ENCODE assay signal across 7 mouse cellular contexts in genomic region chr4:146650639-146651038, GRCm38 (mm10). TPM values are rescaled to one million over a fixed set of nuclear protein-coding genes. Genes with fewer than 3 reads are reported as not detected.
DNase-seq lines count a peak whose midpoint lies in the region; ATAC-seq and TF ChIP-seq lines count a peak whose summit lies in the region.
"Not testable (repeated sequence)": the region's sequence is repeated elsewhere in the genome, so short reads cannot be mapped to it uniquely, and the experiment has no call there.

No protein-coding gene starts in this region.

- WGBS in heart, embryonic 11.5 days (ENCODE audit: insufficient replicate concordance) = 82% methylated on average over 1 of the region's 5 CpGs
- WGBS in heart, postnatal 0 days = 55% methylated on average over 1 of the region's 5 CpGs
- 89% methylated on average over 1 of the region's 5 CpGs for WGBS in hindbrain, postnatal 0 days
- WGBS in liver, embryonic 13.5 days (ENCODE audit: insufficient replicate concordance) = 65% methylated on average over 1 of the region's 5 CpGs
- 70% methylated on average over 2 of the region's 5 CpGs for WGBS in lung, embryonic 15.5 days
- 95% methylated on average over 1 of the region's 5 CpGs for WGBS in stomach, embryonic 16.5 days

- not testable (repeated sequence) for H3K9ac ChIP-seq in heart, embryonic 11.5 days (ENCODE audit: low read depth, low read length); heart, postnatal 0 days (replicated peaks; ENCODE audit: low read depth, low read length); hindbrain, postnatal 0 days (replicated peaks; ENCODE audit: low read length); liver, embryonic 13.5 days; lung, embryonic 15.5 days; stomach, embryonic 16.5 days (ENCODE audit: low read length)

- H3K27ac ChIP-seq in heart, embryonic 11.5 days (ENCODE audit: low read depth, low read length); heart, postnatal 0 days (ENCODE audit: low read depth); hindbrain, postnatal 0 days; liver, embryonic 13.5 days; lung, embryonic 15.5 days; stomach, embryonic 16.5 days (ENCODE audit: low read length): not testable (repeated sequence)

- H3K4me3 ChIP-seq in heart, embryonic 11.5 days (ENCODE audit: low read depth, low read length); heart, postnatal 0 days (ENCODE audit: low read depth, low read length); hindbrain, postnatal 0 days (ENCODE audit: low read length); liver, embryonic 13.5 days (replicated peaks); lung, embryonic 15.5 days; stomach, embryonic 16.5 days (replicated peaks; ENCODE audit: low read length): not testable (repeated sequence)

- H3K4me1 ChIP-seq in heart, embryonic 11.5 days (ENCODE audit: control insufficient read depth, insufficient read depth, low read length); heart, postnatal 0 days (ENCODE audit: control insufficient read depth, insufficient read depth); hindbrain, postnatal 0 days (ENCODE audit: insufficient read depth, low read length); liver, embryonic 13.5 days (replicated peaks); lung, embryonic 15.5 days; stomach, embryonic 16.5 days (ENCODE audit: control insufficient read depth, insufficient read depth, low read length): not testable (repeated sequence)

- not testable (repeated sequence) for DNase-seq in heart, postnatal 0 days (ENCODE audit: low spot score); hindbrain, postnatal 0 days (ENCODE audit: low spot score); liver, embryonic 13.5 days

- TF ChIP-seq EP300 in heart, postnatal 0 days (IDR thresholded peaks at IDR 0.05; ENCODE audit: low read depth) = not testable (repeated sequence)

- not testable (repeated sequence) for H3K36me3 ChIP-seq in heart, embryonic 11.5 days (ENCODE audit: control insufficient read depth, insufficient read depth, low read length); heart, postnatal 0 days (replicated peaks; ENCODE audit: control insufficient read depth, insufficient read depth, low read length); hindbrain, postnatal 0 days (ENCODE audit: insufficient read depth, low read length); liver, embryonic 13.5 days; lung, embryonic 15.5 days; stomach, embryonic 16.5 days (ENCODE audit: control insufficient read depth, insufficient read depth, low read length)

- not testable (repeated sequence) for H3K4me2 ChIP-seq in heart, embryonic 11.5 days; heart, postnatal 0 days (ENCODE audit: low read depth, low read length); hindbrain, postnatal 0 days (ENCODE audit: low read depth, low read length); liver, embryonic 13.5 days; lung, embryonic 15.5 days; stomach, embryonic 16.5 days (ENCODE audit: low read depth, low read length)

- peak; percentile 16 for ATAC-seq in CD4-positive, CD25-positive, alpha-beta regulatory T cell, adult 4 months
- 0 out of 2 replicates have a peak, but pooled peaks have one; percentile 29 for ATAC-seq in heart, embryonic 11.5 days (replicated peaks; ENCODE audit: insufficient number of reproducible peaks, low FRiP score, low TSS enrichment)
- 0 out of 2 replicates have a peak, but pooled peaks have one; percentile 9 for ATAC-seq in heart, postnatal 0 days (ENCODE audit: insufficient read depth, low read depth)
- ATAC-seq in hindbrain, postnatal 0 days = 0 out of 2 replicates have a peak, but pooled peaks have one; percentile 32
- ATAC-seq in liver, embryonic 13.5 days (ENCODE audit: low read depth) = peak; percentile 53; the same call in 1 of the 2 replicates
- ATAC-seq in lung, embryonic 15.5 days (ENCODE audit: borderline replicate concordance, extremely low read depth, low FRiP score, low TSS enrichment) = peak; percentile 32
- peak; percentile 27; the same call in 1 of the 2 replicates for ATAC-seq in stomach, embryonic 16.5 days (ENCODE audit: insufficient read depth, low FRiP score)

- TF ChIP-seq CTCF in heart, postnatal 0 days (IDR thresholded peaks at IDR 0.05; ENCODE audit: low read depth); hindbrain, postnatal 0 days (IDR thresholded peaks at IDR 0.05; ENCODE audit: low read depth): not testable (repeated sequence)

- H3K27me3 ChIP-seq in heart, embryonic 11.5 days (ENCODE audit: control insufficient read depth, insufficient read depth, low read length); heart, postnatal 0 days (ENCODE audit: control insufficient read depth, insufficient read depth, low read length); hindbrain, postnatal 0 days (ENCODE audit: insufficient read depth, low read length); liver, embryonic 13.5 days; lung, embryonic 15.5 days; stomach, embryonic 16.5 days (ENCODE audit: control insufficient read depth, insufficient read depth, low read length): not testable (repeated sequence)

- not testable (repeated sequence) for H3K9me3 ChIP-seq in heart, embryonic 11.5 days (replicated peaks; ENCODE audit: control insufficient read depth, low read length); heart, postnatal 0 days (replicated peaks; ENCODE audit: control insufficient read depth, low read length); hindbrain, postnatal 0 days (ENCODE audit: low read length); liver, embryonic 13.5 days (replicated peaks); lung, embryonic 15.5 days; stomach, embryonic 16.5 days (replicated peaks; ENCODE audit: control insufficient read depth, low read length)

RNA-seq across cellular contexts. Expression of gene Zfp993, which starts 39.9 kb away (rescaled TPM):
- 10 to 100 TPM in 1 of 2 experiments, 1 to 10 TPM in 1; 6.0 to 10.8 TPM for polyA plus RNA-seq in CD4-positive, CD25-positive, alpha-beta regulatory T cell, adult 4 months (2017; shearing (Covaris generic))
- polyA plus RNA-seq in heart, embryonic 11.5 days (2014; fragmentation: Nextera tagmentation; extraction: Ambion mirVana) = 4.0 and 4.9 TPM in 2 replicates
- total RNA-seq in heart, postnatal 0 days (2014; rRNA removed; ENCODE audit: low replicate concordance) = 0.50 and 10.0 TPM in 2 replicates
- polyA plus RNA-seq in heart, postnatal 0 days (2015; fragmentation: Nextera tagmentation; extraction: Ambion mirVana) = 4.8 and 8.8 TPM in 2 replicates
- 3.4 and 8.8 TPM in 2 replicates for total RNA-seq in hindbrain, postnatal 0 days (2014; rRNA removed)
- 2.8 and 3.4 TPM in 2 replicates for polyA plus RNA-seq in hindbrain, postnatal 0 days (2015; fragmentation: Nextera tagmentation; extraction: Ambion mirVana)
- polyA plus RNA-seq in liver, embryonic 13.5 days (2015; fragmentation: Nextera tagmentation; extraction: Ambion mirVana) = 2.0 and 2.1 TPM in 2 replicates
- 1.7 and 1.8 TPM in 2 replicates for polyA plus RNA-seq in lung, embryonic 15.5 days (2015; fragmentation: Nextera tagmentation; extraction: Ambion mirVana)
- 1.8 and 4.7 TPM in 2 replicates for polyA plus RNA-seq in stomach, embryonic 16.5 days (2015; fragmentation: Nextera tagmentation; extraction: Ambion mirVana)
